7 mouse cellular contexts compared by ENCODE assay signal in genomic region chr8:84832759-84833742, GRCm38 (mm10). TPM values are rescaled to one million over a fixed set of nuclear protein-coding genes. Genes with fewer than 3 reads are reported as not detected.
DNase-seq lines count a peak whose midpoint lies in the region; ATAC-seq and TF ChIP-seq lines count a peak whose summit lies in the region.

No protein-coding gene starts in this region.

- H3K36me3 ChIP-seq in megakaryocyte, embryonic 14.5 days (replicated peaks; ENCODE audit: low read length): peaks cover 52% of the 10 kb centered on the region
- H3K36me3 ChIP-seq in erythroblast, embryonic 14.5 days (ENCODE audit: control insufficient read depth): peaks cover 72% of the 10 kb centered on the region
- peaks cover 46% of the 10 kb centered on the region for H3K36me3 ChIP-seq in limb, embryonic 14.5 days (ENCODE audit: control insufficient read depth, insufficient read depth, low read length)
- peaks cover 19% of the 10 kb centered on the region; the same call in 1 of the 2 replicates for H3K36me3 ChIP-seq in stomach, embryonic 16.5 days (ENCODE audit: control insufficient read depth, insufficient read depth, low read length)

- peak overlapping the region; percentile 96 for H3K9ac ChIP-seq in limb, embryonic 14.5 days (ENCODE audit: low read depth, low read length, severe bottlenecking)
- peak overlapping the region; percentile 99 for H3K9ac ChIP-seq in stomach, embryonic 16.5 days (ENCODE audit: low read length)

- no peak for ATAC-seq in megakaryocyte, adult 5-6 weeks (ENCODE audit: poor library complexity, severe bottlenecking)
- no peak for ATAC-seq in limb, embryonic 14.5 days (ENCODE audit: low FRiP score, low read depth)
- ATAC-seq in stomach, embryonic 16.5 days (ENCODE audit: insufficient read depth, low FRiP score): no peak
- ATAC-seq in CD4-positive, CD25-positive, alpha-beta regulatory T cell, adult 4 months: no peak

- DNase-seq in limb, embryonic 14.5 days (ENCODE audit: low spot score): no peak
- DNase-seq in kidney, adult 9 months: no peak

- H3K9me3 ChIP-seq in megakaryocyte, embryonic 14.5 days: no peaks in the 10 kb centered on the region
- H3K9me3 ChIP-seq in erythroblast, embryonic 14.5 days (ENCODE audit: control insufficient read depth, low read length): no peaks in the 10 kb centered on the region
- H3K9me3 ChIP-seq in limb, embryonic 14.5 days (ENCODE audit: control insufficient read depth, low read length): no peaks in the 10 kb centered on the region
- no peaks in the 10 kb centered on the region for H3K9me3 ChIP-seq in stomach, embryonic 16.5 days (replicated peaks; ENCODE audit: control insufficient read depth, low read length)

- H3K4me3 ChIP-seq in megakaryocyte, embryonic 14.5 days (replicated peaks): peak overlapping the region; percentile 98
- H3K4me3 ChIP-seq in erythroblast, embryonic 14.5 days (replicated peaks): peak overlapping the region; percentile 98
- peak overlapping the region; percentile 96 for H3K4me3 ChIP-seq in limb, embryonic 14.5 days (replicated peaks; ENCODE audit: low read length)
- H3K4me3 ChIP-seq in stomach, embryonic 16.5 days (replicated peaks; ENCODE audit: low read length): peak overlapping the region; percentile 98

- H3K4me2 ChIP-seq in limb, embryonic 14.5 days (replicated peaks; ENCODE audit: low read depth, low read length, severe bottlenecking): peak overlapping the region; percentile 53
- peak overlapping the region; percentile 75 for H3K4me2 ChIP-seq in stomach, embryonic 16.5 days (ENCODE audit: low read depth, low read length)

- TF ChIP-seq POLR2A in limb, embryonic 14.5 days (IDR thresholded peaks at IDR 0.05; ENCODE audit: borderline replicate concordance, extremely low read depth, insufficient read depth, insufficient read length): no peak

- no peaks in the 10 kb centered on the region for H3K27me3 ChIP-seq in megakaryocyte, embryonic 14.5 days (replicated peaks)
- H3K27me3 ChIP-seq in erythroblast, embryonic 14.5 days (ENCODE audit: control insufficient read depth): no peaks in the 10 kb centered on the region
- H3K27me3 ChIP-seq in limb, embryonic 14.5 days (ENCODE audit: control insufficient read depth, insufficient read depth, low read length): no peaks in the 10 kb centered on the region
- no peaks in the 10 kb centered on the region for H3K27me3 ChIP-seq in stomach, embryonic 16.5 days (ENCODE audit: control insufficient read depth, insufficient read depth, low read length)

- H3K27ac ChIP-seq in limb, embryonic 14.5 days (replicated peaks; ENCODE audit: low read depth, low read length): peak overlapping the region; percentile 94
- H3K27ac ChIP-seq in stomach, embryonic 16.5 days (ENCODE audit: low read length): peak overlapping the region; percentile 95

- peaks cover 36% of the 10 kb centered on the region for H3K4me1 ChIP-seq in megakaryocyte, embryonic 14.5 days
- peaks cover 80% of the 10 kb centered on the region for H3K4me1 ChIP-seq in erythroblast, embryonic 14.5 days (ENCODE audit: control insufficient read depth)
- peaks cover 9% of the 10 kb centered on the region; the same call in 1 of the 2 replicates for H3K4me1 ChIP-seq in limb, embryonic 14.5 days (ENCODE audit: control insufficient read depth, insufficient read depth, low read length)
- H3K4me1 ChIP-seq in stomach, embryonic 16.5 days (ENCODE audit: control insufficient read depth, insufficient read depth, low read length): peaks cover 18% of the 10 kb centered on the region

- WGBS in limb, embryonic 14.5 days: 64% methylated on average over 10 of the region's 10 CpGs
- 53% methylated on average over 10 of the region's 10 CpGs for WGBS in stomach, embryonic 16.5 days

RNA-seq across cellular contexts. Expression of gene Gadd45gip1, which starts 1.7 kb away (rescaled TPM):
- 37.4 and 49.3 TPM in 2 replicates for polyA plus RNA-seq in megakaryocyte, embryonic 14.5 days (2012; ENCODE audit: insufficient read depth, low replicate concordance)
- 6.3 and 6.6 TPM in 2 replicates for total RNA-seq in megakaryocyte, adult 5-6 weeks (2015)
- total RNA-seq in megakaryocyte, adult 5-6 weeks (2017): 13.9 and 20.5 TPM in 2 replicates
- polyA plus RNA-seq in erythroblast, embryonic 14.5 days (2012): 10.3 and 11.6 TPM in 2 replicates
- 39.8 and 45.6 TPM in 2 replicates for polyA plus RNA-seq in limb, embryonic 14.5 days (2012; rRNA removed)
- polyA plus RNA-seq in limb, embryonic 14.5 days (2014; fragmentation: Nextera tagmentation; extraction: Ambion mirVana): 43.2 and 44.9 TPM in 2 replicates
- polyA plus RNA-seq in stomach, embryonic 16.5 days (2015; fragmentation: Nextera tagmentation; extraction: Ambion mirVana): 42.0 and 49.5 TPM in 2 replicates
- polyA plus RNA-seq in CD4-positive, CD25-positive, alpha-beta regulatory T cell, adult 4 months (2017; shearing (Covaris generic)): 10 to 100 TPM; 14.3 to 16.4 TPM

RNA-seq across cellular contexts. Expression of gene Rad23a, which starts 7.4 kb away (rescaled TPM):
- 338 and 623 TPM in 2 replicates for polyA plus RNA-seq in megakaryocyte, embryonic 14.5 days (2012; ENCODE audit: insufficient read depth, low replicate concordance)
- 35.6 and 36.9 TPM in 2 replicates for total RNA-seq in megakaryocyte, adult 5-6 weeks (2015)
- total RNA-seq in megakaryocyte, adult 5-6 weeks (2017): 27.6 and 29.5 TPM in 2 replicates
- 740 and 808 TPM in 2 replicates for polyA plus RNA-seq in erythroblast, embryonic 14.5 days (2012)
- polyA plus RNA-seq in limb, embryonic 14.5 days (2012; rRNA removed): 82.0 and 82.4 TPM in 2 replicates
- 104 and 109 TPM in 2 replicates for polyA plus RNA-seq in limb, embryonic 14.5 days (2014; fragmentation: Nextera tagmentation; extraction: Ambion mirVana)
- polyA plus RNA-seq in stomach, embryonic 16.5 days (2015; fragmentation: Nextera tagmentation; extraction: Ambion mirVana): 106 and 122 TPM in 2 replicates
- 100 to 1,000 TPM; 139 to 160 TPM for polyA plus RNA-seq in CD4-positive, CD25-positive, alpha-beta regulatory T cell, adult 4 months (2017; shearing (Covaris generic))

RNA-seq across cellular contexts. Expression of gene Dand5, which starts 10.4 kb away (rescaled TPM):
- 3.1 TPM in 1 of 2 replicates, not detected in the other for polyA plus RNA-seq in megakaryocyte, embryonic 14.5 days (2012; ENCODE audit: insufficient read depth, low replicate concordance)
- 1.4 and 2.6 TPM in 2 replicates for total RNA-seq in megakaryocyte, adult 5-6 weeks (2015)
- total RNA-seq in megakaryocyte, adult 5-6 weeks (2017): 0.28 and 4.4 TPM in 2 replicates
- polyA plus RNA-seq in erythroblast, embryonic 14.5 days (2012): 1.3 and 1.5 TPM in 2 replicates
- polyA plus RNA-seq in limb, embryonic 14.5 days (2012; rRNA removed): 5.7 and 5.9 TPM in 2 replicates
- polyA plus RNA-seq in limb, embryonic 14.5 days (2014; fragmentation: Nextera tagmentation; extraction: Ambion mirVana): 6.4 and 6.9 TPM in 2 replicates
- 6.0 and 7.2 TPM in 2 replicates for polyA plus RNA-seq in stomach, embryonic 16.5 days (2015; fragmentation: Nextera tagmentation; extraction: Ambion mirVana)
- polyA plus RNA-seq in CD4-positive, CD25-positive, alpha-beta regulatory T cell, adult 4 months (2017; shearing (Covaris generic)): 1 to 10 TPM; 4.9 to 7.6 TPM

RNA-seq across cellular contexts. Expression of gene Calr, which starts 13.7 kb away (rescaled TPM):
- polyA plus RNA-seq in megakaryocyte, embryonic 14.5 days (2012; ENCODE audit: insufficient read depth, low replicate concordance): 235 and 510 TPM in 2 replicates
- total RNA-seq in megakaryocyte, adult 5-6 weeks (2015): 163 and 187 TPM in 2 replicates
- 821 and 830 TPM in 2 replicates for total RNA-seq in megakaryocyte, adult 5-6 weeks (2017)
- 29.4 and 30.9 TPM in 2 replicates for polyA plus RNA-seq in erythroblast, embryonic 14.5 days (2012)
- polyA plus RNA-seq in limb, embryonic 14.5 days (2012; rRNA removed): 575 and 831 TPM in 2 replicates
- 802 and 827 TPM in 2 replicates for polyA plus RNA-seq in limb, embryonic 14.5 days (2014; fragmentation: Nextera tagmentation; extraction: Ambion mirVana)
- 1,028 and 1,118 TPM in 2 replicates for polyA plus RNA-seq in stomach, embryonic 16.5 days (2015; fragmentation: Nextera tagmentation; extraction: Ambion mirVana)
- polyA plus RNA-seq in CD4-positive, CD25-positive, alpha-beta regulatory T cell, adult 4 months (2017; shearing (Covaris generic)): 100 to 1,000 TPM; 250 to 281 TPM

RNA-seq across cellular contexts. Expression of gene Farsa, which starts 23.7 kb away (rescaled TPM):
- 30.7 and 64.8 TPM in 2 replicates for polyA plus RNA-seq in megakaryocyte, embryonic 14.5 days (2012; ENCODE audit: insufficient read depth, low replicate concordance)
- total RNA-seq in megakaryocyte, adult 5-6 weeks (2015): 11.6 and 17.3 TPM in 2 replicates
- 49.7 and 53.4 TPM in 2 replicates for total RNA-seq in megakaryocyte, adult 5-6 weeks (2017)
- 9.0 and 9.3 TPM in 2 replicates for polyA plus RNA-seq in erythroblast, embryonic 14.5 days (2012)
- 105 and 123 TPM in 2 replicates for polyA plus RNA-seq in limb, embryonic 14.5 days (2012; rRNA removed)
- polyA plus RNA-seq in limb, embryonic 14.5 days (2014; fragmentation: Nextera tagmentation; extraction: Ambion mirVana): 78.4 and 81.2 TPM in 2 replicates
- 85.9 and 91.5 TPM in 2 replicates for polyA plus RNA-seq in stomach, embryonic 16.5 days (2015; fragmentation: Nextera tagmentation; extraction: Ambion mirVana)
- polyA plus RNA-seq in CD4-positive, CD25-positive, alpha-beta regulatory T cell, adult 4 months (2017; shearing (Covaris generic)): 100 to 1,000 TPM in 1 of 2 experiments, 10 to 100 TPM in 1; 67.4 to 122 TPM
